Mouse (Mus musculus) ES-Bruce4 (cell line): Measurements from ENCODE around the gene Emp1.

Experiments used
- CTCF ChIP-seq: IDR thresholded peaks from one replicate; pipeline ENCODE4 v1.8.1; 2011; ENCODE audit warnings: low read depth, low read length
- POLR2A ChIP-seq: IDR thresholded peaks from one replicate; pipeline ENCODE4 v1.8.1; 2011; ENCODE audit warnings: low read length; ENCODE audit not compliant: insufficient read depth

DNA sequence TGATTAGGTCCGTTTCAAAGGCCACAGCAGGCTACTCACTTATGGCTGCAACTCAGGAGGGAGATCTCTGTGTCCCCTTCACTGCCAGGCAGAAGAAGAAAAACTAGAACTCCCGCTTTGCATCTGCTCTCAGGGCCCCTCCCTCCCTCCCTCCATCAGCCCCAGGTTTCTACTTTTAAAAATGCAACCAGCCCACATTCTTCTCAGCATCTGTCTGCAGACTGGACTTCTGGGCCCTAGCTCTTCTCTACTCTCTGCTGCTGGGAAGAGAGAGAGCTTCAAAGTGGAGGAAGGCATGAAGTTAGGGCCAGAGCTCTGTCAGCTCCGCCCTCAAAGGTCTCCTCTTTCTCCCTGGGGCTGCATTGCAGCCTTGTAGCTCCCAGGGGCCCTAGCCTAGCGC lies 2.0 kb upstream of the Emp1 start:
- TF ChIP-seq POLR2A (no peak), CTCF (no peak)
